Mouse (Mus musculus): ENCODE results near the gene Arhgap24. TPM values are rescaled to one million over a fixed set of nuclear protein-coding genes. Genes with fewer than 3 reads are reported as not detected.

Arhgap24 gene
- polyA plus RNA-seq, 1 experiment from 2014 or later = 12.3 TPM

GRCm38 (mm10) chr5:102503868-102504267 is 22.7 kb downstream of the Arhgap24 start:
- 79% methylated on average over 2 of the region's 2 CpGs for WGBS
- no peaks in the 10 kb centered on the region for H3K9me3 ChIP-seq (replicated peaks)
- no peak overlapping the region for H3K9ac ChIP-seq (replicated peaks)
- H3K4me2 ChIP-seq = no peak overlapping the region
- H3K36me3 ChIP-seq = no peaks in the 10 kb centered on the region
- H3K4me1 ChIP-seq = no peaks in the 10 kb centered on the region
- H3K4me3 ChIP-seq (replicated peaks) = no peak overlapping the region
- no peak for ATAC-seq (ENCODE audit: low FRiP score)
- H3K27me3 ChIP-seq (replicated peaks) = no peaks in the 10 kb centered on the region
- no peak overlapping the region for H3K27ac ChIP-seq (replicated peaks)

- 90% methylated on average over 4 of the region's 4 CpGs for WGBS
- no peak overlapping the region for H3K9ac ChIP-seq (replicated peaks)
Observed at GRCm38 (mm10) chr5:102504557-102504956, 23.4 kb downstream of the Arhgap24 start.

GRCm38 (mm10) chr5:102508162-102508561 is 27.0 kb downstream of the Arhgap24 start:
- H3K4me3 ChIP-seq (replicated peaks) = no peak overlapping the region
- H3K4me1 ChIP-seq = no peaks in the 10 kb centered on the region
- H3K27me3 ChIP-seq (replicated peaks) = no peaks in the 10 kb centered on the region
- no peaks in the 10 kb centered on the region for H3K36me3 ChIP-seq
- no peak overlapping the region for H3K9ac ChIP-seq (replicated peaks)
- WGBS = 77% methylated on average over 3 of the region's 3 CpGs
- no peak overlapping the region for H3K27ac ChIP-seq (replicated peaks)
- no peak for ATAC-seq (ENCODE audit: low FRiP score)
- H3K9me3 ChIP-seq (replicated peaks) = no peaks in the 10 kb centered on the region
- no peak overlapping the region for H3K4me2 ChIP-seq

More at GRCm38 (mm10) chr5:102504557-102504956, 23.4 kb downstream of the Arhgap24 start:
- Histone ChIP-seq H3K27ac (replicated peaks) (no peak overlapping the region), H3K27me3 (replicated peaks) (no peaks in the 10 kb centered on the region), H3K4me2 (no peak overlapping the region), H3K9me3 (replicated peaks) (no peaks in the 10 kb centered on the region), H3K4me3 (replicated peaks) (no peak overlapping the region), H3K4me1 (no peaks in the 10 kb centered on the region), H3K36me3 (no peaks in the 10 kb centered on the region)
- ATAC-seq (ENCODE audit: low FRiP score) = no peak

- 0 out of 2 replicates have a peak, but pooled peaks cover 4% of the 10 kb centered on the region for H3K4me1 ChIP-seq
- H3K4me2 ChIP-seq = no peak overlapping the region
- H3K36me3 ChIP-seq = no peaks in the 10 kb centered on the region
- no peaks in the 10 kb centered on the region for H3K27me3 ChIP-seq (replicated peaks)
- no peak overlapping the region for H3K9ac ChIP-seq (replicated peaks)
- no peaks in the 10 kb centered on the region for H3K9me3 ChIP-seq (replicated peaks)
- no peak for ATAC-seq (ENCODE audit: low FRiP score)
- 58% methylated on average over 2 of the region's 2 CpGs for WGBS
- H3K27ac ChIP-seq (replicated peaks) = no peak overlapping the region
- H3K4me3 ChIP-seq (replicated peaks) = no peak overlapping the region
Observed at GRCm38 (mm10) chr5:102509381-102509780, 28.2 kb downstream of the Arhgap24 start.

GRCm38 (mm10) chr5:102511651-102512050 is 30.5 kb downstream of the Arhgap24 start:
- no peak overlapping the region for H3K4me2 ChIP-seq
- H3K9me3 ChIP-seq (replicated peaks) = no peaks in the 10 kb centered on the region
- 68% methylated on average over 4 of the region's 4 CpGs for WGBS
- no peak overlapping the region for H3K4me3 ChIP-seq (replicated peaks)
- H3K4me1 ChIP-seq = peaks cover 11% of the 10 kb centered on the region; the same call in 1 of the 2 replicates
- H3K9ac ChIP-seq (replicated peaks) = no peak overlapping the region
- H3K27me3 ChIP-seq (replicated peaks) = no peaks in the 10 kb centered on the region
- no peak for ATAC-seq (ENCODE audit: low FRiP score)
- H3K36me3 ChIP-seq = no peaks in the 10 kb centered on the region
- H3K27ac ChIP-seq (replicated peaks) = no peak overlapping the region

GRCm38 (mm10) chr5:102515496-102515895 is 34.3 kb downstream of the Arhgap24 start:
- ATAC-seq (ENCODE audit: low FRiP score) = no peak
- Histone ChIP-seq H3K36me3 (no peaks in the 10 kb centered on the region), H3K4me2 (0 out of 2 replicates have a peak overlapping the region, but pooled peaks have one; percentile 5), H3K4me3 (replicated peaks) (no peak overlapping the region), H3K27ac (replicated peaks) (no peak overlapping the region), H3K9me3 (replicated peaks) (no peaks in the 10 kb centered on the region), H3K27me3 (replicated peaks) (no peaks in the 10 kb centered on the region), H3K4me1 (peaks cover 11% of the 10 kb centered on the region; the same call in 1 of the 2 replicates), H3K9ac (replicated peaks) (no peak overlapping the region)
- 10% methylated on average over 7 of the region's 7 CpGs for WGBS

GRCm38 (mm10) chr5:102520506-102520905 is 39.3 kb downstream of the Arhgap24 start:
- Histone ChIP-seq H3K4me3 (replicated peaks) (no peak overlapping the region), H3K36me3 (no peaks in the 10 kb centered on the region), H3K27ac (replicated peaks) (no peak overlapping the region), H3K4me1 (0 out of 2 replicates have a peak, but pooled peaks cover under 1% of the 10 kb centered on the region), H3K4me2 (no peak overlapping the region), H3K9ac (replicated peaks) (no peak overlapping the region), H3K27me3 (replicated peaks) (no peaks in the 10 kb centered on the region), H3K9me3 (replicated peaks) (no peaks in the 10 kb centered on the region)
- no peak for ATAC-seq (ENCODE audit: low FRiP score)
- WGBS = 82% methylated on average over 1 of the region's 1 CpGs

- Histone ChIP-seq H3K9me3 (replicated peaks) (no peaks in the 10 kb centered on the region), H3K4me2 (no peak overlapping the region), H3K4me1 (no peaks in the 10 kb centered on the region), H3K9ac (replicated peaks) (no peak overlapping the region), H3K4me3 (replicated peaks) (no peak overlapping the region), H3K27me3 (replicated peaks) (no peaks in the 10 kb centered on the region), H3K27ac (replicated peaks) (no peak overlapping the region), H3K36me3 (no peaks in the 10 kb centered on the region)
- ATAC-seq (ENCODE audit: low FRiP score) = no peak
- WGBS = 89% methylated on average over 9 of the region's 9 CpGs
Observed at GRCm38 (mm10) chr5:102535311-102535710, 54.1 kb downstream of the Arhgap24 start.

- Histone ChIP-seq H3K9me3 (replicated peaks) (no peaks in the 10 kb centered on the region), H3K36me3 (no peaks in the 10 kb centered on the region), H3K4me2 (no peak overlapping the region), H3K9ac (replicated peaks) (no peak overlapping the region), H3K4me3 (replicated peaks) (no peak overlapping the region), H3K27me3 (replicated peaks) (no peaks in the 10 kb centered on the region), H3K27ac (replicated peaks) (no peak overlapping the region), H3K4me1 (no peaks in the 10 kb centered on the region)
- no peak for ATAC-seq (ENCODE audit: low FRiP score)
- WGBS = 88% methylated on average over 3 of the region's 3 CpGs
Observed at GRCm38 (mm10) chr5:102537819-102538218, 56.6 kb downstream of the Arhgap24 start.

GRCm38 (mm10) chr5:102546296-102546695 is 65.1 kb downstream of the Arhgap24 start:
- Histone ChIP-seq H3K9ac (replicated peaks) (no peak overlapping the region), H3K36me3 (no peaks in the 10 kb centered on the region), H3K4me3 (replicated peaks) (no peak overlapping the region), H3K27ac (replicated peaks) (no peak overlapping the region), H3K4me2 (no peak overlapping the region), H3K4me1 (no peaks in the 10 kb centered on the region), H3K27me3 (replicated peaks) (no peaks in the 10 kb centered on the region), H3K9me3 (replicated peaks) (no peaks in the 10 kb centered on the region)
- 95% methylated on average over 4 of the region's 4 CpGs for WGBS
- no peak for ATAC-seq (ENCODE audit: low FRiP score)

- Histone ChIP-seq H3K4me3 (replicated peaks) (no peak overlapping the region), H3K9me3 (replicated peaks) (no peaks in the 10 kb centered on the region), H3K27me3 (replicated peaks) (no peaks in the 10 kb centered on the region), H3K9ac (replicated peaks) (no peak overlapping the region), H3K27ac (replicated peaks) (no peak overlapping the region), H3K4me1 (no peaks in the 10 kb centered on the region), H3K4me2 (no peak overlapping the region), H3K36me3 (no peaks in the 10 kb centered on the region)
- ATAC-seq (ENCODE audit: low FRiP score) = no peak
Observed at GRCm38 (mm10) chr5:102547786-102548185, 66.6 kb downstream of the Arhgap24 start.

GRCm38 (mm10) chr5:102548382-102548781 is 67.2 kb downstream of the Arhgap24 start:
- Histone ChIP-seq H3K4me2 (no peak overlapping the region), H3K9me3 (replicated peaks) (no peaks in the 10 kb centered on the region), H3K27ac (replicated peaks) (no peak overlapping the region), H3K9ac (replicated peaks) (no peak overlapping the region), H3K4me3 (replicated peaks) (no peak overlapping the region), H3K4me1 (no peaks in the 10 kb centered on the region), H3K36me3 (no peaks in the 10 kb centered on the region), H3K27me3 (replicated peaks) (no peaks in the 10 kb centered on the region)
- ATAC-seq (ENCODE audit: low FRiP score) = no peak
- WGBS = 79% methylated on average over 2 of the region's 2 CpGs

- Histone ChIP-seq H3K36me3 (no peaks in the 10 kb centered on the region), H3K27ac (replicated peaks) (no peak overlapping the region), H3K9me3 (replicated peaks) (no peaks in the 10 kb centered on the region), H3K27me3 (replicated peaks) (no peaks in the 10 kb centered on the region), H3K4me3 (replicated peaks) (no peak overlapping the region), H3K4me2 (no peak overlapping the region), H3K4me1 (no peaks in the 10 kb centered on the region), H3K9ac (replicated peaks) (no peak overlapping the region)
- no peak for ATAC-seq (ENCODE audit: low FRiP score)
- 70% methylated on average over 3 of the region's 3 CpGs for WGBS
Observed at GRCm38 (mm10) chr5:102550211-102550610, 69.0 kb downstream of the Arhgap24 start.
